In genomic region chr17:79804747-79805146, GRCm38 (mm10) we compare ENCODE assay signal across 15 mouse cellular contexts.
"Had no signal": no experiment of that assay in that cellular context is flagged by ENCODE, and none has a peak within 500 bp of the region (broad histone marks: within the 10 kb centered on the region; RNA-seq: fewer than 3 reads in every experiment).

No protein-coding gene starts in this region.

- H3K4me1 ChIP-seq: liver, embryonic 12.5 days; megakaryocyte, embryonic 14.5 days; midbrain, embryonic 13.5 days; midbrain, embryonic 15.5 days; neural tube, embryonic 12.5 days had no signal

- ATAC-seq: liver, embryonic 12.5 days; midbrain, embryonic 13.5 days; midbrain, embryonic 15.5 days had no signal

- H3K4me2 ChIP-seq: liver, embryonic 12.5 days; lung, embryonic 14.5 days; midbrain, embryonic 13.5 days; midbrain, embryonic 15.5 days; neural tube, embryonic 12.5 days had no signal

- H3K9ac ChIP-seq: liver, embryonic 12.5 days; liver, embryonic 14.5 days; lung, embryonic 14.5 days; midbrain, embryonic 13.5 days; midbrain, embryonic 15.5 days; neural tube, embryonic 12.5 days had no signal

- H3K27me3 ChIP-seq: liver, embryonic 12.5 days; megakaryocyte, embryonic 14.5 days; midbrain, embryonic 15.5 days; neural tube, embryonic 12.5 days had no signal

- H3K4me3 ChIP-seq: liver, embryonic 12.5 days; megakaryocyte, embryonic 14.5 days; midbrain, embryonic 13.5 days; midbrain, embryonic 15.5 days; neural tube, embryonic 12.5 days had no signal

- H3K9me3 ChIP-seq: liver, embryonic 12.5 days; megakaryocyte, embryonic 14.5 days; midbrain, embryonic 13.5 days; midbrain, embryonic 15.5 days; neural tube, embryonic 12.5 days had no signal

- DNase-seq: lung, adult 18-20 months; lung, embryonic 14.5 days; lung, postnatal 14 days; lung, postnatal 36 days; right cerebral cortex, postnatal 14 days; thymus, adult 2 months; thymus, postnatal 25 days; thymus, postnatal 4 days had no signal

- H3K27ac ChIP-seq: liver, embryonic 12.5 days; liver, embryonic 14.5 days; macrophage; midbrain, embryonic 13.5 days; midbrain, embryonic 15.5 days; neural tube, embryonic 12.5 days had no signal

- H3K36me3 ChIP-seq: liver, embryonic 12.5 days; midbrain, embryonic 13.5 days; midbrain, embryonic 15.5 days; neural tube, embryonic 12.5 days had no signal
